26 mouse cellular contexts compared by ENCODE assay signal in the genomic region with DNA sequence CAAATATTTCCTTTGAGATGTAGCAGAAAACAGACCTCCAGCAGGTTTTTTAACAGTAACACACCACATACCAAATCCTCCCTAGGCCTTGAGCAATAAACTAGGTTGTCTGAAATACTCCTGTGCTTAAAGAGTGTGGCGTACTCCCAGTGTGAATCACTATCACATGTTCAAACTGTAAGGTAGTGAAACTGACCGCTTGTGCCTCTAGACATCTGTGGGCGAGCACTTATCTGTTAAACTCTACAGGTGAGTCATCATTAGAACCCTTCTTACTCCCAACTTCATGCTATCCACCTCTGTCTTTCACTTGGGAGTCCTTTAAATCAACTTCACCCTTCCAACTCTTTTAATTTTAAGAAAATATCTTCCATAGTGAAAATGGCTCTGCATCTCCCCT. TPM values are rescaled to one million over a fixed set of nuclear protein-coding genes. Genes with fewer than 3 reads are reported as not detected.
DNase-seq lines count a peak whose midpoint lies in the region; ATAC-seq and TF ChIP-seq lines count a peak whose summit lies in the region.
"Had no signal": no experiment of that assay in that cellular context is flagged by ENCODE, and none has a peak within 500 bp of the region (broad histone marks: within the 10 kb centered on the region; RNA-seq: fewer than 3 reads in every experiment).

No protein-coding gene starts in this region.

- in situ Hi-C loops in CH12.LX (cut with MboI; ENCODE audit: low pct_ligation_motif_present, low pct_unique_long_range_greater_than_20kb, low sequenced_read_pairs), result no loop called here

- no peaks in the 10 kb centered on the region for H3K4me1 ChIP-seq in heart, embryonic 10.5 days
- no peaks in the 10 kb centered on the region for H3K4me1 ChIP-seq in midbrain, embryonic 11.5 days (ENCODE audit: control insufficient read depth, insufficient read depth, low read length)
- H3K4me1 ChIP-seq in midbrain, embryonic 13.5 days (replicated peaks), result no peaks in the 10 kb centered on the region
- H3K4me1 ChIP-seq in CH12.LX (ENCODE audit: control insufficient read depth in 1 of 2, insufficient read depth in 2 of 2), result peaks cover 8 to 34% of the 10 kb centered on the region in 2 experiments
- H3K4me1 ChIP-seq: embryonic facial prominence, embryonic 13.5 days; embryonic facial prominence, embryonic 15.5 days; forebrain, embryonic 10.5 days; forebrain, embryonic 12.5 days had no signal

- H3K27ac ChIP-seq in heart, embryonic 10.5 days, result no peak overlapping the region
- H3K27ac ChIP-seq in midbrain, embryonic 11.5 days (ENCODE audit: low read depth, low read length), result no peak overlapping the region
- H3K27ac ChIP-seq in midbrain, embryonic 13.5 days, result no peak overlapping the region
- H3K27ac ChIP-seq in CH12.LX (ENCODE audit: insufficient read depth, low read depth), result no peak overlapping the region
- H3K27ac ChIP-seq: embryonic facial prominence, embryonic 13.5 days; embryonic facial prominence, embryonic 15.5 days; forebrain, embryonic 10.5 days; forebrain, embryonic 12.5 days had no signal

- no peaks in the 10 kb centered on the region; the same call in 1 of the 2 replicates for H3K79me2 ChIP-seq in CH12.LX (replicated peaks; ENCODE audit: control insufficient read depth, extremely low read depth, insufficient read depth, poor library complexity, severe bottlenecking)

- no peak overlapping the region for H3K4me2 ChIP-seq in midbrain, embryonic 11.5 days
- H3K4me2 ChIP-seq in midbrain, embryonic 13.5 days (replicated peaks), result no peak overlapping the region
- no peak overlapping the region for H3K4me2 ChIP-seq in CH12.LX (ENCODE audit: insufficient read depth, low read depth, poor library complexity, severe bottlenecking)
- H3K4me2 ChIP-seq: embryonic facial prominence, embryonic 13.5 days; embryonic facial prominence, embryonic 15.5 days; forebrain, embryonic 12.5 days had no signal

- intact Hi-C loops in heart, postnatal 25 days (cut with DNase I), result no loop called here
- intact Hi-C loops in left cerebral cortex, postnatal 4 days (cut with DNase I), result no loop called here
- intact Hi-C loops in left cerebral cortex, postnatal 14 days (cut with DNase I), result no loop called here

- DNase-seq in heart, embryonic 10.5 days (ENCODE audit: low spot score), result peak; percentile 10
- DNase-seq in heart, postnatal 25 days (ENCODE audit: low spot score), result no peak
- peak; percentile 21 for DNase-seq in midbrain, embryonic 11.5 days (ENCODE audit: low spot score, missing footprints)
- no peak for DNase-seq in CH12.LX (ENCODE audit: extremely low read depth)
- no peak for DNase-seq in left cerebral cortex, postnatal 4 days
- no peak for DNase-seq in left cerebral cortex, postnatal 14 days (ENCODE audit: low spot score in 2 of 2)
- DNase-seq: adrenal gland, adult 2 months; adrenal gland, postnatal 10 days; adrenal gland, postnatal 25 days; B cell, adult 2 months; cerebellum, adult 11 months; cerebellum, adult 18-20 months; cerebellum, adult 8-10 months; cerebellum, adult 9-11 months; cerebellum, postnatal 14 days; cerebellum, postnatal 36 days; embryo, embryonic 11 days had no signal

- TF ChIP-seq RAD21 in CH12.LX (IDR thresholded peaks at IDR 0.05; ENCODE audit: low read depth, low read length), result no peak

- H3K9ac ChIP-seq in midbrain, embryonic 11.5 days (ENCODE audit: low read length), result no peak overlapping the region
- no peak overlapping the region for H3K9ac ChIP-seq in midbrain, embryonic 13.5 days (replicated peaks)
- H3K9ac ChIP-seq in CH12.LX (ENCODE audit: insufficient read depth, low read depth), result no peak overlapping the region
- H3K9ac ChIP-seq: embryonic facial prominence, embryonic 13.5 days; embryonic facial prominence, embryonic 15.5 days; forebrain, embryonic 12.5 days had no signal

- peaks cover 98% of the 10 kb centered on the region for H3K36me3 ChIP-seq in heart, embryonic 10.5 days
- peaks cover 10% of the 10 kb centered on the region for H3K36me3 ChIP-seq in midbrain, embryonic 11.5 days (ENCODE audit: control insufficient read depth, insufficient read depth, low read length)
- peaks cover 88% of the 10 kb centered on the region for H3K36me3 ChIP-seq in midbrain, embryonic 13.5 days
- peaks cover 45 to 88% of the 10 kb centered on the region in 2 experiments for H3K36me3 ChIP-seq in CH12.LX (replicated peaks in 1 of 2; ENCODE audit: control insufficient read depth in 1 of 2, insufficient read depth in 1 of 2, low read length in 1 of 2)

- TF ChIP-seq EP300 in CH12.LX (IDR thresholded peaks at IDR 0.05; ENCODE audit: low read length), result peak; percentile 62; the same call in 1 of the 2 replicates

- no peak for TF ChIP-seq CTCF in CH12.LX (conservative IDR thresholded peaks at IDR 0.05 in 1 of 2, IDR thresholded peaks at IDR 0.05 in 1 of 2; ENCODE audit: low read depth in 2 of 2, low read length in 2 of 2)

- TF ChIP-seq POLR2A in CH12.LX (IDR thresholded peaks at IDR 0.05; ENCODE audit: low read depth, low read length), result no peak

- dilution Hi-C loops in CH12.LX (cut with MboI; ENCODE audit: extremely low pct_ligation_motif_present, extremely low pct_unique_long_range_greater_than_20kb, low sequenced_read_pairs), result no loop called here

- no peak for ATAC-seq in midbrain, embryonic 11.5 days (ENCODE audit: low FRiP score)
- no peak for ATAC-seq in midbrain, embryonic 13.5 days
- ATAC-seq: CD4-positive, CD25-positive, alpha-beta regulatory T cell, adult 4 months; forebrain, embryonic 14.5 days; forebrain, embryonic 16.5 days had no signal

- no peaks in the 10 kb centered on the region for H3K27me3 ChIP-seq in heart, embryonic 10.5 days (ENCODE audit: insufficient read depth, poor library complexity, severe bottlenecking)
- H3K27me3 ChIP-seq in midbrain, embryonic 11.5 days (ENCODE audit: control insufficient read depth, insufficient read depth, low read length), result no peaks in the 10 kb centered on the region
- H3K27me3 ChIP-seq in midbrain, embryonic 13.5 days, result no peaks in the 10 kb centered on the region
- no peaks in the 10 kb centered on the region for H3K27me3 ChIP-seq in CH12.LX (replicated peaks)
- H3K27me3 ChIP-seq: embryonic facial prominence, embryonic 13.5 days; embryonic facial prominence, embryonic 15.5 days; forebrain, embryonic 12.5 days had no signal

- 91% methylated on average over 3 of the region's 3 CpGs for WGBS in heart, embryonic 10.5 days
- 95% methylated on average over 3 of the region's 3 CpGs for WGBS in midbrain, embryonic 11.5 days
- over 99% methylated on average over 3 of the region's 3 CpGs for WGBS in midbrain, embryonic 13.5 days

- no peak overlapping the region for H3K4me3 ChIP-seq in heart, embryonic 10.5 days
- no peak overlapping the region for H3K4me3 ChIP-seq in midbrain, embryonic 11.5 days (ENCODE audit: low read depth, low read length)
- H3K4me3 ChIP-seq in midbrain, embryonic 13.5 days (replicated peaks), result no peak overlapping the region
- no peak overlapping the region for H3K4me3 ChIP-seq in CH12.LX (replicated peaks in 1 of 3; ENCODE audit: low read depth in 2 of 3, low read length in 2 of 3, poor library complexity in 1 of 3)
- H3K4me3 ChIP-seq: embryonic facial prominence, embryonic 13.5 days; embryonic facial prominence, embryonic 15.5 days; erythroblast, embryonic 14.5 days; forebrain, embryonic 10.5 days; forebrain, embryonic 12.5 days had no signal

- no peaks in the 10 kb centered on the region for H3K9me3 ChIP-seq in heart, embryonic 10.5 days
- no peaks in the 10 kb centered on the region for H3K9me3 ChIP-seq in midbrain, embryonic 11.5 days (ENCODE audit: control insufficient read depth, low read length)
- no peaks in the 10 kb centered on the region for H3K9me3 ChIP-seq in midbrain, embryonic 13.5 days
- peaks cover 3% of the 10 kb centered on the region for H3K9me3 ChIP-seq in CH12.LX (replicated peaks; ENCODE audit: low read length)
- H3K9me3 ChIP-seq: embryonic facial prominence, embryonic 13.5 days; embryonic facial prominence, embryonic 15.5 days; forebrain, embryonic 12.5 days had no signal

TF ChIP-seq in CH12.LX, 34 proteins besides CTCF, POLR2A, EP300 and RAD21 (continues in another document):
- TF ChIP-seq IRF4 (IDR thresholded peaks at IDR 0.05; ENCODE audit: low read depth, low read length) (peak; percentile 60), TBP (conservative IDR thresholded peaks at IDR 0.05; ENCODE audit: low read depth, low read length) (no peak), BHLHE40 (IDR thresholded peaks at IDR 0.05; ENCODE audit: low read depth, low read length) (peak; percentile 58), POLR2AphosphoS2 (IDR thresholded peaks at IDR 0.05; ENCODE audit: low read depth, low read length) (no peak), MXI1 (IDR thresholded peaks at IDR 0.05; ENCODE audit: low read depth, low read length) (no peak), JUND (conservative IDR thresholded peaks at IDR 0.05; ENCODE audit: low read depth, low read length) (peak; percentile 66), NELFE (IDR thresholded peaks at IDR 0.05; ENCODE audit: low read depth, low read length) (no peak), PAX5 (IDR thresholded peaks at IDR 0.05; ENCODE audit: low read length) (no peak), TCF12 (IDR thresholded peaks at IDR 0.05; ENCODE audit: low read depth, low read length) (peak; percentile 21; the same call in 1 of the 2 replicates), MYC (IDR thresholded peaks at IDR 0.05; ENCODE audit: low read depth, low read length) (peak; percentile 23; the same call in 1 of the 2 replicates), CHD2 (IDR thresholded peaks at IDR 0.05; ENCODE audit: low read length) (no peak)

RNA-seq across cellular contexts. Expression of gene Fbxo28, which starts 18.3 kb away (rescaled TPM):
- polyA plus RNA-seq in heart, embryonic 10.5 days (2016; fragmentation: Nextera tagmentation; extraction: Ambion mirVana), result 14.6 and 19.0 TPM in 2 replicates
- 10 to 100 TPM; 21.3 to 21.5 TPM for total RNA-seq in heart, postnatal 25 days (2021)
- 29.7 and 32.1 TPM in 2 replicates for polyA plus RNA-seq in midbrain, embryonic 11.5 days (2014; fragmentation: Nextera tagmentation; extraction: Ambion mirVana)
- polyA plus RNA-seq in midbrain, embryonic 13.5 days (2015; fragmentation: Nextera tagmentation; extraction: Ambion mirVana), result 27.3 and 29.8 TPM in 2 replicates
- total RNA-seq in CH12.LX (2012; rRNA removed) (12.6 and 14.2 TPM in 2 replicates), CH12.LX (2014; rRNA removed) (12.7 and 13.3 TPM in 2 replicates)
- polyA plus RNA-seq in CH12.LX (2012; ENCODE audit: insufficient read length, low read depth), result 11.9 and 16.9 TPM in 2 replicates
- 10 to 100 TPM; 47.6 to 49.8 TPM for total RNA-seq in left cerebral cortex, postnatal 4 days (2021)
- total RNA-seq in left cerebral cortex, postnatal 14 days (2021), result 10 to 100 TPM; 46.9 to 47.5 TPM

RNA-seq across cellular contexts. Expression of gene Degs1, which starts 40.5 kb away (rescaled TPM):
- 156 and 164 TPM in 2 replicates for polyA plus RNA-seq in heart, embryonic 10.5 days (2016; fragmentation: Nextera tagmentation; extraction: Ambion mirVana)
- 10 to 100 TPM; 54.9 to 60.7 TPM for total RNA-seq in heart, postnatal 25 days (2021)
- 68.5 and 76.2 TPM in 2 replicates for polyA plus RNA-seq in midbrain, embryonic 11.5 days (2014; fragmentation: Nextera tagmentation; extraction: Ambion mirVana)
- polyA plus RNA-seq in midbrain, embryonic 13.5 days (2015; fragmentation: Nextera tagmentation; extraction: Ambion mirVana), result 51.0 and 54.5 TPM in 2 replicates
- 54.2 and 57.8 TPM in 2 replicates for total RNA-seq in CH12.LX (2012; rRNA removed)
- 124 TPM in 2 replicates for total RNA-seq in CH12.LX (2014; rRNA removed)
- 89.3 and 117 TPM in 2 replicates for polyA plus RNA-seq in CH12.LX (2012; ENCODE audit: insufficient read length, low read depth)
- 10 to 100 TPM; 44.9 to 51.8 TPM for total RNA-seq in left cerebral cortex, postnatal 4 days (2021)
- 10 to 100 TPM; 68.5 to 75.1 TPM for total RNA-seq in left cerebral cortex, postnatal 14 days (2021)

Comparison
In these comparisons a context has a peak if more than half of its experiments do, and no peak if none do; other contexts are left out.
1. DNase-seq: peak in heart, embryonic 10.5 days (single experiment) and midbrain, embryonic 11.5 days (single experiment); none in heart, postnatal 25 days (single experiment), CH12.LX (single experiment), left cerebral cortex, postnatal 4 days (single experiment) and left cerebral cortex, postnatal 14 days (0 of 2).